Comparison of ENCODE assay signal across 27 mouse cellular contexts in the genomic region with DNA sequence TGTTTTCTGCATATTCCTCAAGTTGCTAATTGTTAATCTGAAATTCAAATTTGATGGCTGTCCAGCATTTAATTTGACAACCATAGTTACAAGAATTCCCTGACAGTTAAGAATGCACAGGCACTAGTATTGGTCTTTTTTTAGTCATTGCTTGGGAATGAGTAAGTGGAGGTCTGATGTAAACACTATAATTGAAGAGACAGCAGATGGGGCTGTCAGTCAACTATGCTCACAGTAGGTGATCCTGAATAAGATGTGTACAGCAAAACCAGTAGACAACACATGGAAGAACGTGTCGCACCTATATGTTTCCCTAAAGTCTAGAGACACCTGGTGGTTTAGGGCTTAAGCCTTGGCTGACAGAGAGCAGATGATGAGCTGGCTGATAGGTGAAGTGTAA.
"Had no signal": no experiment of that assay in that cellular context is flagged by ENCODE, and none has a peak within 500 bp of the region (broad histone marks: within the 10 kb centered on the region; RNA-seq: fewer than 3 reads in every experiment).

No protein-coding gene starts in this region.

- H3K4me3 ChIP-seq: heart, adult 2 months; heart, embryonic 13.5 days; heart, embryonic 15.5 days; hindbrain, embryonic 13.5 days; hindbrain, embryonic 15.5 days; kidney, embryonic 15.5 days; limb, embryonic 13.5 days; limb, embryonic 15.5 days; liver, embryonic 12.5 days had no signal

- H3K27me3 ChIP-seq: heart, embryonic 13.5 days; heart, embryonic 15.5 days; hindbrain, embryonic 13.5 days; hindbrain, embryonic 15.5 days; kidney, embryonic 15.5 days; limb, embryonic 13.5 days; limb, embryonic 15.5 days; liver, embryonic 12.5 days had no signal

- H3K9me3 ChIP-seq: heart, embryonic 13.5 days; heart, embryonic 15.5 days; hindbrain, embryonic 13.5 days; hindbrain, embryonic 15.5 days; kidney, embryonic 15.5 days; limb, embryonic 13.5 days; limb, embryonic 15.5 days; liver, embryonic 12.5 days had no signal

- H3K9ac ChIP-seq: heart, embryonic 13.5 days; heart, embryonic 15.5 days; hindbrain, embryonic 13.5 days; hindbrain, embryonic 15.5 days; kidney, embryonic 15.5 days; limb, embryonic 13.5 days; limb, embryonic 15.5 days; liver, embryonic 12.5 days; liver, embryonic 14.5 days had no signal

- H3K4me2 ChIP-seq: heart, embryonic 11.5 days; heart, embryonic 13.5 days; heart, embryonic 15.5 days; hindbrain, embryonic 13.5 days; hindbrain, embryonic 15.5 days; kidney, embryonic 15.5 days; limb, embryonic 13.5 days; limb, embryonic 15.5 days; liver, embryonic 12.5 days had no signal

- H3K27ac ChIP-seq: heart, adult 2 months; heart, embryonic 13.5 days; heart, embryonic 15.5 days; hindbrain, embryonic 13.5 days; hindbrain, embryonic 15.5 days; hindbrain, postnatal 0 days; kidney, embryonic 15.5 days; kidney, postnatal 0 days; limb, embryonic 13.5 days; limb, embryonic 15.5 days; liver, embryonic 12.5 days; liver, embryonic 14.5 days had no signal

- H3K4me1 ChIP-seq: heart, embryonic 13.5 days; heart, embryonic 15.5 days; hindbrain, embryonic 13.5 days; hindbrain, embryonic 15.5 days; kidney, embryonic 15.5 days; limb, embryonic 13.5 days; limb, embryonic 15.5 days; liver, embryonic 12.5 days had no signal

- H3K36me3 ChIP-seq: heart, embryonic 13.5 days; heart, embryonic 15.5 days; hindbrain, embryonic 13.5 days; hindbrain, embryonic 15.5 days; kidney, embryonic 15.5 days; limb, embryonic 13.5 days; limb, embryonic 15.5 days; liver, embryonic 12.5 days had no signal

- ATAC-seq: hindbrain, postnatal 0 days; intestine, embryonic 16.5 days; liver, embryonic 12.5 days had no signal

- DNase-seq: gastrocnemius, postnatal 14 days; gastrocnemius, postnatal 36 days; heart, adult 11 months; heart, adult 2 months; heart, postnatal 14 days; heart, postnatal 36 days; kidney, adult 11 months; kidney, adult 2 months; kidney, adult 9 months; kidney, postnatal 14 days; kidney, postnatal 36 days; layer of hippocampus, adult 9-11 months; layer of hippocampus, postnatal 36 days; left cerebral cortex, postnatal 4 days had no signal
